Mouse (Mus musculus) ES-Bruce4 (cell line): ENCODE data around the gene Yeats2. TPM values are rescaled to one million over a fixed set of nuclear protein-coding genes. Genes with fewer than 3 reads are reported as not detected.

Experiments
- H3K27ac ChIP-seq: 2 replicates; pipeline ENCODE4 v1.5.1; 2012; ENCODE audit warnings: low read length, inconsistent platforms; ENCODE audit not compliant: insufficient read depth
- H3K27me3 ChIP-seq: 2 replicates; pipeline ENCODE4 v1.6.1; 2012; ENCODE audit warnings: mild to moderate bottlenecking, low read length, inconsistent platforms; ENCODE audit not compliant: control insufficient read depth, poor library complexity, insufficient read depth, severe bottlenecking
- H3K36me3 ChIP-seq: 2 replicates; pipeline ENCODE4 v1.6.1; 2012; ENCODE audit warnings: inconsistent platforms, mild to moderate bottlenecking, low read length, moderate library complexity; ENCODE audit not compliant: control insufficient read depth, poor library complexity, insufficient read depth, severe bottlenecking
- H3K4me1 ChIP-seq: one replicate; pipeline ENCODE4 v1.8.1; 2011; ENCODE audit warnings: low read length; ENCODE audit not compliant: control insufficient read depth, insufficient read depth
- H3K4me3 ChIP-seq: 2 replicates; pipeline ENCODE4 v1.5.1; 2011; ENCODE audit warnings: low read depth, mild to moderate bottlenecking, low read length
- H3K9ac ChIP-seq: 2 replicates; pipeline ENCODE4 v1.6.1; 2012; ENCODE audit warnings: low read depth, mild to moderate bottlenecking, inconsistent platforms; ENCODE audit not compliant: poor library complexity, severe bottlenecking
- H3K9me3 ChIP-seq: replicated peaks from 2 replicates; pipeline ENCODE4 v1.6.1; 2012; ENCODE audit warnings: mild to moderate bottlenecking, low read length, inconsistent platforms; ENCODE audit not compliant: control insufficient read depth, poor library complexity, insufficient read depth, severe bottlenecking
- CTCF ChIP-seq: IDR thresholded peaks from one replicate; pipeline ENCODE4 v1.8.1; 2011; ENCODE audit warnings: low read depth, low read length
- EP300 ChIP-seq: IDR thresholded peaks from 2 replicates; pipeline ENCODE4 v1.6.1; 2011; ENCODE audit warnings: low read depth, low read length; ENCODE audit not compliant: insufficient read depth
- POLR2A ChIP-seq: IDR thresholded peaks from one replicate; pipeline ENCODE4 v1.8.1; 2011; ENCODE audit warnings: low read length; ENCODE audit not compliant: insufficient read depth
- polyA plus RNA-seq: library from polyadenylated mRNA; stranded (reverse); fragments of >200 nt; gene quantifications from 2 replicates; pipeline ENCODE4 v1.2.4, GENCODE M21; 2011; ENCODE audit warnings: low read depth; ENCODE audit not compliant: missing spikeins, insufficient read depth, insufficient read length

Yeats2 gene
- polyA plus RNA-seq, 1 experiment = 112 TPM

DNA sequence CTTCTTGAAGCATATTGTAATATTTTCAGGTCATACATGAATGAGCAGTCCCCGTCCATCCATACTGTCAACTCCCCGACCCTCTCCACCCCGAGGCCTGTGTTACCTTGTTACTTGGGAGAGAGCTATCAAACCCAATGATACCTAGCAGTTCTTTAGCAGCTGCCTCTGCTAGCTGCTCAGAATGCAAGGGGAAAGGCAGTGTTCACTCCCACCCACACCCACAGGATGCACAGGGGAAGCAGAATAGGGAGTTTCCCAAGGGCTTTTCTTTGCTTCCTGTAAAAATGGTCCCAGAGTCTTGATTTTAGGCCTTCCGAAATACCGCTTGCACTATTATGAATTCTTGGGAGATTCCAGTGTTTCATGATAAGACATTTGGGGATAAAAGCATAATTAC is 87.3 kb downstream of the Yeats2 start:
- Histone ChIP-seq H3K4me1 (no peaks in the 10 kb centered on the region), H3K27ac (no peak overlapping the region), H3K9ac (no peak overlapping the region), H3K36me3 (peaks cover 36% of the 10 kb centered on the region), H3K9me3 (no peaks in the 10 kb centered on the region), H3K27me3 (no peaks in the 10 kb centered on the region), H3K4me3 (no peak overlapping the region)
- TF ChIP-seq CTCF (no peak), EP300 (no peak), POLR2A (no peak)

GRCm38 (mm10) chr16:20234406-20234805 is 93.5 kb downstream of the Yeats2 start:
- no peak overlapping the region for H3K4me3 ChIP-seq
- H3K27me3 ChIP-seq = no peaks in the 10 kb centered on the region
- H3K9ac ChIP-seq = no peak overlapping the region
- no peaks in the 10 kb centered on the region for H3K4me1 ChIP-seq
- H3K27ac ChIP-seq = no peak overlapping the region
- H3K36me3 ChIP-seq = peaks cover 12% of the 10 kb centered on the region; the same call in 1 of the 2 replicates
- no peak for TF ChIP-seq CTCF
- no peak for TF ChIP-seq POLR2A
- no peak for TF ChIP-seq EP300
- H3K9me3 ChIP-seq = no peaks in the 10 kb centered on the region

DNA sequence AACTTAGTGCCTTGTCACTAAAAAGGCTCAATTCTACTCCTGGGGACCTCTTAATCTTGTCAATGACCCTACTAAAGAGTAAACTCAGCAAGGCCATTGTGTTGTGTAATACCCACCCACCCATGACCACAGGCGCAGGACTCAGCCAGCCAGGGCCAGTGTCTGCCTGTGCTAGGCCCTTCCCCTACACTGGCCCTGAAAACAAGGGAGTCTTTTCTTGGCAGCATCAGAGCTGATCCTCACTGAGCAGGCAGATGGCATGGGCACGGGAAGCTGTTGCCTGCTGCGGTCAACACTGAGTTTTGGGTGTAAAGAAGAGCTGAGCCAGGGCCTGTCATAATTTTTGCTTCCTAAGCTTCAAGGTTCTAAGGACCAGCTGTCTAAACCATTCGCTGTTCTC is 96.6 kb downstream of the Yeats2 start:
- Histone ChIP-seq H3K4me3 (no peak overlapping the region), H3K36me3 (no peaks in the 10 kb centered on the region), H3K27ac (no peak overlapping the region), H3K9ac (no peak overlapping the region), H3K9me3 (no peaks in the 10 kb centered on the region), H3K4me1 (no peaks in the 10 kb centered on the region), H3K27me3 (no peaks in the 10 kb centered on the region)
- TF ChIP-seq EP300 (no peak), CTCF (no peak), POLR2A (no peak)

GRCm38 (mm10) chr16:20238646-20239045 is 97.8 kb downstream of the Yeats2 start:
- no peak overlapping the region for H3K27ac ChIP-seq
- no peaks in the 10 kb centered on the region for H3K36me3 ChIP-seq
- no peaks in the 10 kb centered on the region for H3K27me3 ChIP-seq
- H3K9me3 ChIP-seq = no peaks in the 10 kb centered on the region
- no peak overlapping the region for H3K4me3 ChIP-seq
- TF ChIP-seq CTCF = no peak
- TF ChIP-seq EP300 = no peak
- no peak for TF ChIP-seq POLR2A
- H3K4me1 ChIP-seq = no peaks in the 10 kb centered on the region
- no peak overlapping the region for H3K9ac ChIP-seq

DNA sequence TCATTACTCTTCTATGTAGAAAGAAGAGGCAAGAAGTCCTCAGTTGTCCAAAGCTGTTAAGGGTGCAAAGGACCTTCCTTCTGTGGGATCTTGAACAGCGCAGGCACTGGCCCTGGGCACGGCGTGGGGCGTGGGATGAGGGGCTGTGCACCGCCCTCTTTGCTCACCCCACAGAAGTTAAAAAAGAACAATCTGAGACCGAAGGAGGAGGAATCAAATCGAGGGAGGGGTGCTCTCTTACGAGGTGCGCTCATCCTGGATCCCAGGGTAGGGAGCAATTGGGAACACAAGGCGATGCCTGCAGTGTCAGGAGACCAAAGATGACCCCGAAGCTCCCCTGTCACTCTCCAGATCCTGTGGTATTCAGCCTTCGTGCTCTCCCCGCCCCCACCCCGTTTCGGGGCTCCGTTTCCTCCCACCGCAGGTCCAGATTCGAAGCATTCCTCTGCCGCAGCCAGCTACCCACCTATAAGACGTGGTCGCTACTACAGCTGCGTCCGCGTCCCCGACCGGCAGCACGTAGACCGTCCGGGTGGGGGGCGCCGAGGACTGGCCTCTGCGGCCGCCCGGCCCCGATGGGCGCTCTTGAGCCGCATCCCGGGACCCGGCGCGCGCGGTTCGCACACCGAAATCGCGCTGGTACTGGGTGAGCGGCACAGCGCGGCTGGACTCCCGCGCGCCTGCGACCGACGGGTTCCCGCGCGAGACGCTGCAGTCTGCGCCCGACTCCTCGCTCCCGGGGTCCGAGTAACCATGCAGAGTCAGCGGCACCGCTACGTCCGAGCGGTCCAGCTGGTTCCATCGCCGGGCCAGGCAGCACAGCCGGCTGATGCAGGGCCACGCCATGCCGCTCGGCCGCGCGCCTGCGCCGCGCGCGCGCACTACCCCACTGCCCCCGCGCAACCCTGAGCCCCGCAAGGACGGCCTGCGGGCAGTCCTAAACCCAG is 99.9 kb downstream of the Yeats2 start, which contains the start of gene Map6d1:
Gene Map6d1, minus strand, starts transcription at position 891 of the 947 bp plus-strand sequence.
- H3K9ac ChIP-seq = peak within 1 kb of the TSS; percentile 31
- no peaks in the 10 kb centered on the region for H3K36me3 ChIP-seq
- TF ChIP-seq CTCF (no peak), EP300 (no peak), POLR2A (no peak)
- H3K9me3 ChIP-seq = no peaks in the 10 kb centered on the region
- peak within 1 kb of the TSS; percentile 53 for H3K4me3 ChIP-seq
- H3K4me1 ChIP-seq = no peaks in the 10 kb centered on the region
- no peaks in the 10 kb centered on the region for H3K27me3 ChIP-seq
- no peak within 1 kb of the TSS for H3K27ac ChIP-seq

- Histone ChIP-seq H3K4me3 (no peak overlapping the region), H3K36me3 (no peaks in the 10 kb centered on the region), H3K27ac (no peak overlapping the region), H3K9me3 (no peaks in the 10 kb centered on the region), H3K27me3 (no peaks in the 10 kb centered on the region), H3K9ac (no peak overlapping the region), H3K4me1 (no peaks in the 10 kb centered on the region)
- TF ChIP-seq EP300 (no peak), CTCF (no peak), POLR2A (no peak)
These were observed 106.2 kb downstream of the Yeats2 start for GRCm38 (mm10) chr16:20247103-20247502.
